Mouse (Mus musculus) hindlimb bud, embryonic 11.5 days (tissue): ENCODE results near the gene Gm21560.
"Not testable (repeated sequence)": the region's sequence is repeated elsewhere in the genome, so short reads cannot be mapped to it uniquely, and the experiment has no call there.

Experiments used
- DNase-seq: peaks from one replicate; pipeline ENCODE4 v3.0.0-alpha.2; 2012; ENCODE audit warnings: low read depth, low spot score; ENCODE audit errors: extremely low spot score

Gene Gm21560

GRCm38 (mm10) chr14:6219192-6219591 is at the start of gene Gm21560:
Gm21560 (minus strand) TSS chr14:6219292.
- not testable (repeated sequence) for DNase-seq

DNA sequence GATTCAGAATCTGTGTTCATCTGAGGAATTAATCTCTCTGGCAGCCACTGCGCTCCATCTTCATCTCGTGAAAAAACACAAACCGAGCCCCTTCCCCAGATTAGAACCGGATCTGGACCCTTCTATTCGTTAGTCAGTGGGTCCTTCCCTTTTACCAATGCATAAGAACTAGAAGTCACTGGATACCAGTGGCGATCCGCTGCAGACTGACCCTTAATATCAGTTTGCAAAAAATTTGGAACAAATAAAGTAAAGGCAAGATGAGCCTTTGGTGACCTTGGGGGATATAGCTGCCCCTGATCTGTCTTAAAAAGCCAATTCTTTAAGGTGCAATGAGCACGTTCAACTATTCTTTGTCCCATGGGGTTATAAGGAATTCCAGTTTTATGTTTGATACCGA is 55.6 kb downstream of the Gm21560 start:
- DNase-seq = not testable (repeated sequence)

DNA sequence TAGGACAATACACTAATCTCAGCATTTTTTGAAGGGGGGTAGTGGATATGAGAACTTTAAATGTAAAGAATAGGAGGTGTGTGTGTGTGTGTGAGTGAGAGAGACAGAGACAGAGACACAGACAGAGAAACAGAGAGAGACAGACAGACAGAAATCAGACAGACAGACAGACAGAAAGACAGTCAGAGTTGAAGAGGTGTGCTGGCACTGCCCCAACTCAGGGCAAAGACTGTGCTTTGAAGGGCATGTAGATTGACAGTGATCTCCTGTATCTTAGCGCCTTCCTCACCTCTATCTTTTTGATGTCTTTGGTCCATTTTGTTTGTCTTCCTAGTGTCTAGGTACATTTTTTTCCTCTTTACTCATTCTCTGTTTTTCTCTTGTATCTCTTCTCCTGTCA is 58.0 kb downstream of the Gm21560 start:
- not testable (repeated sequence) for DNase-seq
